35 mouse cellular contexts compared by ENCODE assay signal in the genomic region with DNA sequence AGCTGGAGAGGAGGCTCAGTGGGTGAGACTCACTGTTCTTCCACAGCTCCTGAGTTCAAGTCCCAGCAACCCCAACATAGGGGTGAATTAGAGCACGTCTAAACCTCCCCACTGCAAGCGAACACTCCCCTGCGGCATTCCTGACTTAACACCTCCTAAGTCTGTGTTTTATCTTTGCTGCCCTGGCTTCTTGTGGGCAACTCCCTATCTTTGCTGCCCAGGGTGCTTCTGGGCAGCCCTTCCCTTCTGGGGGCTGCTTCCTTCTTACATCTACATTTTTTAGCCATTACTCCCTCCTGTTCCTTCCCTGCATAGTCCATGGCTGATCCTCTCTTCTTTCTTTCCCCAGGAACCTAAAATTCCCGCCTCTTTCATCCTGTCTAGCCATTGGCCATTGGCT. TPM values are rescaled to one million over a fixed set of nuclear protein-coding genes. Genes with fewer than 3 reads are reported as not detected.
A peak's percentile ranks its signal among the peaks of the same experiment; 100 is the strongest.
DNase-seq lines count a peak whose midpoint lies in the region; ATAC-seq and TF ChIP-seq lines count a peak whose summit lies in the region.
"Had no signal": no experiment of that assay in that cellular context is flagged by ENCODE, and none has a peak within 500 bp of the region (broad histone marks: within the 10 kb centered on the region; RNA-seq: fewer than 3 reads in every experiment).

No protein-coding gene starts in this region.

- no peak for TF ChIP-seq POLR2A in heart, adult 2 months (IDR thresholded peaks at IDR 0.05; ENCODE audit: insufficient read depth, low read depth, low read length)

- peaks cover 79% of the 10 kb centered on the region for H3K4me1 ChIP-seq in erythroblast, embryonic 14.5 days (ENCODE audit: control insufficient read depth)
- H3K4me1 ChIP-seq in liver, embryonic 13.5 days (replicated peaks): peaks cover 68% of the 10 kb centered on the region
- H3K4me1 ChIP-seq in heart, adult 2 months (ENCODE audit: control insufficient read depth, insufficient read depth, low read length): peaks cover 3% of the 10 kb centered on the region
- H3K4me1 ChIP-seq in forebrain, embryonic 14.5 days (ENCODE audit: control insufficient read depth, insufficient read depth, low read length): peaks cover 13% of the 10 kb centered on the region

- no peak for TF ChIP-seq EP300 in heart, adult 2 months (IDR thresholded peaks at IDR 0.05; ENCODE audit: insufficient read depth, low read depth, low read length)

- DNase-seq in c-Kit-negative CD71-positive TER-119-positive erythroid progenitor cells, embryonic 14.5 days (ENCODE audit: low read depth, low spot score): peak; percentile 54
- no peak for DNase-seq in liver, embryonic 13.5 days
- DNase-seq in urinary bladder, postnatal 14 days (ENCODE audit: low spot score): no peak
- DNase-seq in heart, adult 2 months: no peak
- no peak for DNase-seq in cerebellum, adult 18-20 months
- no peak for DNase-seq in forebrain, embryonic 14.5 days (ENCODE audit: low spot score)
- DNase-seq: adrenal gland, postnatal 10 days; B cell, adult 2 months; cerebellum, adult 2 months; cerebellum, postnatal 14 days; gastrocnemius, postnatal 36 days; heart, adult 18-20 months; heart, postnatal 4 days; kidney, adult 11 months; kidney, postnatal 14 days; lung, embryonic 14.5 days; lung, postnatal 14 days; right cerebral cortex, postnatal 14 days had no signal

- peak overlapping the region; percentile 61 for H3K9ac ChIP-seq in liver, embryonic 13.5 days
- no peak overlapping the region for H3K9ac ChIP-seq in heart, adult 2 months (ENCODE audit: low read depth, low read length)
- H3K9ac ChIP-seq in forebrain, embryonic 14.5 days (ENCODE audit: low read length): no peak overlapping the region
- H3K9ac ChIP-seq: forebrain, embryonic 12.5 days; heart, embryonic 12.5 days; hindbrain, embryonic 13.5 days; lung, embryonic 14.5 days; midbrain, embryonic 13.5 days had no signal

- no peaks in the 10 kb centered on the region for H3K79me2 ChIP-seq in heart, adult 2 months (replicated peaks; ENCODE audit: control insufficient read depth, insufficient read depth, low read length)

- peak; percentile 79 for ATAC-seq in liver, embryonic 13.5 days (ENCODE audit: low read depth)
- peak; percentile 79 for ATAC-seq in megakaryocyte progenitor cell, adult 5-6 weeks (replicated peaks; ENCODE audit: poor library complexity)
- ATAC-seq in forebrain, embryonic 14.5 days: no peak
- ATAC-seq: inflammation-experienced regulatory T-cells, adult 6 months; midbrain, embryonic 13.5 days had no signal

- H3K27me3 ChIP-seq in erythroblast, embryonic 14.5 days (ENCODE audit: control insufficient read depth): peaks cover 16% of the 10 kb centered on the region
- H3K27me3 ChIP-seq in liver, embryonic 13.5 days: peaks cover 17% of the 10 kb centered on the region
- H3K27me3 ChIP-seq in heart, adult 2 months (ENCODE audit: control insufficient read depth, insufficient read depth, low read length): no peaks in the 10 kb centered on the region; the same call in 1 of the 2 replicates
- peaks cover 11% of the 10 kb centered on the region for H3K27me3 ChIP-seq in forebrain, embryonic 14.5 days (replicated peaks; ENCODE audit: control insufficient read depth, insufficient read depth, low read length)

- peaks cover 94% of the 10 kb centered on the region for H3K36me3 ChIP-seq in erythroblast, embryonic 14.5 days (ENCODE audit: control insufficient read depth)
- peaks cover 65% of the 10 kb centered on the region for H3K36me3 ChIP-seq in liver, embryonic 13.5 days
- peaks cover 2% of the 10 kb centered on the region; the same call in 1 of the 2 replicates for H3K36me3 ChIP-seq in heart, adult 2 months (ENCODE audit: control insufficient read depth, insufficient read depth, low read length)
- H3K36me3 ChIP-seq in forebrain, embryonic 14.5 days (ENCODE audit: control insufficient read depth, insufficient read depth, low read length): peaks cover 37% of the 10 kb centered on the region; the same call in 1 of the 2 replicates

- WGBS in liver, embryonic 13.5 days (ENCODE audit: insufficient replicate concordance): 19% methylated on average over 4 of the region's 4 CpGs
- WGBS in heart, adult 2 months: 82% methylated on average over 4 of the region's 4 CpGs
- WGBS in forebrain, embryonic 14.5 days: 83% methylated on average over 4 of the region's 4 CpGs

- intact Hi-C loops in heart, adult 2 months (cut with DNase I): no loop called here

- peaks cover 8% of the 10 kb centered on the region for H3K9me3 ChIP-seq in erythroblast, embryonic 14.5 days (ENCODE audit: control insufficient read depth, low read length)
- no peaks in the 10 kb centered on the region for H3K9me3 ChIP-seq in liver, embryonic 13.5 days (replicated peaks)
- no peaks in the 10 kb centered on the region for H3K9me3 ChIP-seq in forebrain, embryonic 14.5 days (replicated peaks; ENCODE audit: control insufficient read depth, low read length)
- H3K9me3 ChIP-seq: forebrain, embryonic 12.5 days; heart, embryonic 12.5 days; hindbrain, embryonic 13.5 days; midbrain, embryonic 13.5 days had no signal

- peak overlapping the region; percentile 43 for H3K4me3 ChIP-seq in erythroblast, embryonic 14.5 days (replicated peaks)
- peak overlapping the region; percentile 22 for H3K4me3 ChIP-seq in liver, embryonic 13.5 days (replicated peaks)
- H3K4me3 ChIP-seq in heart, adult 2 months: no peak overlapping the region
- no peak overlapping the region for H3K4me3 ChIP-seq in forebrain, embryonic 14.5 days (ENCODE audit: low read depth, low read length)
- H3K4me3 ChIP-seq: forebrain, embryonic 12.5 days; heart, embryonic 12.5 days; hindbrain, embryonic 13.5 days; layer of hippocampus, adult 2 months; left cerebral cortex, adult 2 months; midbrain, embryonic 13.5 days had no signal

- H3K4me2 ChIP-seq in liver, embryonic 13.5 days: peak overlapping the region; percentile 57
- no peak overlapping the region for H3K4me2 ChIP-seq in forebrain, embryonic 14.5 days (ENCODE audit: low read length)
- H3K4me2 ChIP-seq: forebrain, embryonic 12.5 days; heart, embryonic 12.5 days; hindbrain, embryonic 13.5 days; lung, embryonic 14.5 days; midbrain, embryonic 13.5 days had no signal

- TF ChIP-seq CTCF in heart, adult 2 months (IDR thresholded peaks at IDR 0.05): no peak

- peak overlapping the region; percentile 91 for H3K27ac ChIP-seq in liver, embryonic 13.5 days
- no peak overlapping the region for H3K27ac ChIP-seq in heart, adult 2 months
- no peak overlapping the region for H3K27ac ChIP-seq in forebrain, embryonic 14.5 days (ENCODE audit: low read depth, low read length)
- H3K27ac ChIP-seq: forebrain, embryonic 12.5 days; hindbrain, embryonic 13.5 days; layer of hippocampus, adult 2 months; left cerebral cortex, adult 2 months; midbrain, embryonic 13.5 days had no signal

RNA-seq across cellular contexts. Expression of gene Tnfrsf25, which starts 5.0 kb away (rescaled TPM):
- polyA plus RNA-seq in erythroblast, embryonic 14.5 days (2012): 0.37 and 0.81 TPM in 2 replicates
- 0.37 and 0.48 TPM in 2 replicates for polyA plus RNA-seq in liver, embryonic 13.5 days (2015; fragmentation: Nextera tagmentation; extraction: Ambion mirVana)
- total RNA-seq in megakaryocyte progenitor cell, adult 5-6 weeks (2015): 1.5 TPM in 1 of 2 replicates, not detected in the other
- 0.10 TPM in 1 of 2 replicates, not detected in the other for total RNA-seq in megakaryocyte progenitor cell, adult 5-6 weeks (2017)
- total RNA-seq in heart, adult 2 months (2021): 1 to 10 TPM; 1.4 to 2.4 TPM
- 6.1 and 7.4 TPM in 2 replicates for polyA plus RNA-seq in heart, adult 2 months (2012; rRNA removed)
- polyA plus RNA-seq in forebrain, embryonic 14.5 days (2014; fragmentation: Nextera tagmentation; extraction: Ambion mirVana): 0.62 and 1.3 TPM in 2 replicates
- total RNA-seq: monocyte, adult 5-6 weeks had no signal

RNA-seq across cellular contexts. Expression of gene Plekhg5, which starts 38.4 kb away (rescaled TPM):
- polyA plus RNA-seq in erythroblast, embryonic 14.5 days (2012): 9.9 and 10.0 TPM in 2 replicates
- polyA plus RNA-seq in liver, embryonic 13.5 days (2015; fragmentation: Nextera tagmentation; extraction: Ambion mirVana): 4.9 and 5.1 TPM in 2 replicates
- total RNA-seq in megakaryocyte progenitor cell, adult 5-6 weeks (2015): 0.66 and 1.2 TPM in 2 replicates
- total RNA-seq in megakaryocyte progenitor cell, adult 5-6 weeks (2017): 1.6 and 2.6 TPM in 2 replicates
- 10 to 100 TPM; 11.5 to 16.7 TPM for total RNA-seq in heart, adult 2 months (2021)
- 20.3 and 20.5 TPM in 2 replicates for polyA plus RNA-seq in heart, adult 2 months (2012; rRNA removed)
- polyA plus RNA-seq in forebrain, embryonic 14.5 days (2014; fragmentation: Nextera tagmentation; extraction: Ambion mirVana): 5.0 and 7.1 TPM in 2 replicates

RNA-seq across cellular contexts. Expression of gene Espn, which starts 41.5 kb away (rescaled TPM):
- 0.08 and 0.11 TPM in 2 replicates for polyA plus RNA-seq in erythroblast, embryonic 14.5 days (2012)
- 1.8 and 2.1 TPM in 2 replicates for polyA plus RNA-seq in liver, embryonic 13.5 days (2015; fragmentation: Nextera tagmentation; extraction: Ambion mirVana)
- total RNA-seq in megakaryocyte progenitor cell, adult 5-6 weeks (2015): 1.1 and 1.3 TPM in 2 replicates
- 0.91 TPM in 1 of 2 replicates, not detected in the other for total RNA-seq in megakaryocyte progenitor cell, adult 5-6 weeks (2017)
- total RNA-seq in heart, adult 2 months (2021): 1 to 10 TPM; 2.4 to 2.5 TPM
- 2.7 and 3.2 TPM in 2 replicates for polyA plus RNA-seq in heart, adult 2 months (2012; rRNA removed)
- polyA plus RNA-seq in forebrain, embryonic 14.5 days (2014; fragmentation: Nextera tagmentation; extraction: Ambion mirVana): 0.19 TPM in 1 of 2 replicates, not detected in the other

RNA-seq across cellular contexts. Expression of gene Hes2, which starts 48.0 kb away (rescaled TPM):
- not detected in 2 replicates for polyA plus RNA-seq in erythroblast, embryonic 14.5 days (2012)
- polyA plus RNA-seq in liver, embryonic 13.5 days (2015; fragmentation: Nextera tagmentation; extraction: Ambion mirVana): 0.06 TPM in 1 of 2 replicates, not detected in the other
- not detected in 2 replicates for total RNA-seq in megakaryocyte progenitor cell, adult 5-6 weeks (2015)
- not detected in 2 replicates for total RNA-seq in megakaryocyte progenitor cell, adult 5-6 weeks (2017)
- not detected for total RNA-seq in heart, adult 2 months (2021)
- polyA plus RNA-seq in heart, adult 2 months (2012; rRNA removed): not detected in 2 replicates
- polyA plus RNA-seq in forebrain, embryonic 14.5 days (2014; fragmentation: Nextera tagmentation; extraction: Ambion mirVana): not detected in 2 replicates
- total RNA-seq: adrenal gland, postnatal 10 days; gastrocnemius, adult 18-20 months; gastrocnemius, postnatal 36 days; heart, adult 18-20 months; heart, postnatal 4 days; layer of hippocampus, adult 2 months; layer of hippocampus, postnatal 14 days; left cerebral cortex, adult 2 months; left cerebral cortex, postnatal 36 days; monocyte, adult 5-6 weeks had no signal
- polyA plus RNA-seq: cerebellum, adult 2 months; forebrain, embryonic 12.5 days; heart, embryonic 12.5 days; heart, postnatal 0 days; inflammation-experienced regulatory T-cells, adult 6 months; kidney, embryonic 14.5 days; lung, embryonic 14.5 days; neural tube, embryonic 14.5 days; thymus, postnatal 0 days had no signal

Comparison
In these comparisons a context has a peak if more than half of its experiments do, and no peak if none do; other contexts are left out.
1. H3K4me3 ChIP-seq: peak in erythroblast, embryonic 14.5 days (single experiment) and liver, embryonic 13.5 days (single experiment); none in heart, adult 2 months (single experiment) and forebrain, embryonic 14.5 days (single experiment).